Mouse (Mus musculus) kidney, embryonic 15.5 days (tissue): ENCODE measurements around the gene Tmem59. TPM values are rescaled to one million over a fixed set of nuclear protein-coding genes. Genes with fewer than 3 reads are reported as not detected.
A peak's percentile ranks its signal among the peaks of the same experiment; 100 is the strongest.

Source experiments
- ATAC-seq: fragments of 200-750 bp; cut with Nextera tagmentation; replicated peaks from 2 replicates; pipeline ENCODE4 v1.8.0; 2017; ENCODE audit warnings: moderate TSS enrichment; ENCODE audit not compliant: low FRiP score
- H3K27ac ChIP-seq: fragments of 300-500 bp; sonication (generic); 2 replicates; pipeline ENCODE4 v1.5.1; 2015; ENCODE audit warnings: mild to moderate bottlenecking, inconsistent platforms
- H3K27me3 ChIP-seq: fragments of 300-500 bp; sonication (generic); 2 replicates; pipeline ENCODE4 v1.6.1; 2015; ENCODE audit warnings: inconsistent platforms
- H3K36me3 ChIP-seq: fragments of 300-500 bp; sonication (generic); 2 replicates; pipeline ENCODE4 v1.6.1; 2015; ENCODE audit warnings: inconsistent platforms
- H3K4me1 ChIP-seq: fragments of 300-500 bp; sonication (generic); 2 replicates; pipeline ENCODE4 v1.6.1; 2015; ENCODE audit warnings: inconsistent platforms
- H3K4me2 ChIP-seq: fragments of 300-500 bp; sonication (generic); 2 replicates; pipeline ENCODE4 v1.6.1; 2015; ENCODE audit warnings: moderate library complexity, mild to moderate bottlenecking, inconsistent platforms
- H3K4me3 ChIP-seq: fragments of 300-500 bp; sonication (generic); replicated peaks from 2 replicates; pipeline ENCODE4 v1.5.1; 2015; ENCODE audit warnings: mild to moderate bottlenecking, inconsistent platforms
- H3K9ac ChIP-seq: fragments of 300-500 bp; sonication (generic); 2 replicates; pipeline ENCODE4 v1.6.1; 2015; ENCODE audit warnings: mild to moderate bottlenecking, inconsistent platforms
- H3K9me3 ChIP-seq: fragments of 300-500 bp; sonication (generic); replicated peaks from 2 replicates; pipeline ENCODE4 v1.6.1; 2016; ENCODE audit warnings: inconsistent platforms
- WGBS: fragments of 180-500 bp; shearing (Covaris S2); methylation state at CpG from one replicate; pipeline ENCODE4 v1.1.7; 2015; ENCODE audit warnings: mixed read lengths; 5-methylcytosine and 5-hydroxymethylcytosine counted together
- polyA plus RNA-seq: library from polyadenylated mRNA; unstranded; fragments of >200 nt; fragmentation: Nextera tagmentation; extraction: Ambion mirVana; gene quantifications from 2 replicates; pipeline ENCODE4 v1.2.1, GENCODE M21; 2015

Gene Tmem59
- 455 and 483 TPM in 2 replicates for polyA plus RNA-seq

DNA sequence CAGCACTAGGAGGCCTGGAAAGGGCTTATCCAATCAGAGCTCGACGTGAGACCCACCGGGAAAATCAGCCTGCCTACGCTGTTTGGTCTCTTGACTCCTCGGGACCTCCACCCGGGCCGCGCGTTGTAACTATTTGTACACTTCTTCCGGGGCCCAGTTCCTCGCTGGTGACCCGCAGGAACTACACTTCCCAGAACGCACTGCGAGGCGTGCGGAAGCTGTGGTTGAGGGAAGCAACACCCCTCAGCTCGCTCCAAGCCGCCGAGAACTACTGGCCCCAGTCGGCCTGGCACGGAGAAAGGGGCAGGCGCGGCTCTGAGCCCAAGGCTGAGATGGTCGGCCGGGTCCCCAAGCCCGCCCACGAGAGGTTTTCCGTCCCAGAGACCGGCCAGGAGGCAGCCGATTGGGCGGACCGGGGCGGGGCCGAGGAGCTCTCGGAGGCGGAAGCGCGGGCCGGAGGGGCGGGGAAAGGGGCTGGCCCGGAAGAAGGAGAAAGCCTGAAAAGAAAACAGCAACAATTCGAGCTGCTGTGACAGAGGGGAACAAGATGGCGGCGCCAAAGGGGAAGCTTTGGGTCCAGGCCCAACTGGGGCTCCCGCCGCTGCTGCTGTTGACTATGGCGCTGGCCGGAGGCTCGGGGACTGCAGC lies at the start of gene Tmem59:
Tmem59 (plus strand) TSS at position 218 of the 648 bp plus-strand sequence.
- under 1% methylated on average over 49 of the region's 49 CpGs for WGBS
- Histone ChIP-seq H3K36me3 (peaks cover 17% of the 10 kb centered on the region), H3K4me2 (peak within 1 kb of the TSS; percentile 64)

DNA sequence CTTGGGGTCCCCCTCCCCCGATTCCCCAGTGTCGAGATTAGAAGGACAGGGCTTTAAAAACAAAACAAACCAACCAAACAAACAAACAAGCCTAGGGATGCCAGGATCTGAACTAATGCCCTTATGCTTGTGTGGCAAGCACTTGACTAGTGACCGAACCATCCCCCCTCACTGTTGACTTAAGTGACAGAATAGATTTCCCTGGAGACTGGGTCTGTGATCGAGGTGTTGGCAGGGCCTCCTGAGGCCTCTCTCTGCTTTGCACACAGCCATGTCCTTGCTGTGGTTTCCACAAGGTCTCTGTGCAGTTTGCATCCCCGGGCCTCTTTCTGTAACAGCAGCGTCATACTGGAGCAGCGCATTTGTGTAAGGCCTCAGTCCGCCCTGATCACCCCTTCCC lies 48.8 kb upstream of the Tmem59 start:
- Histone ChIP-seq H3K9me3 (no peaks in the 10 kb centered on the region), H3K4me2 (no peak overlapping the region), H3K27me3 (peaks cover 3% of the 10 kb centered on the region; the same call in 1 of the 2 replicates), H3K4me3 (no peak overlapping the region), H3K9ac (no peak overlapping the region), H3K27ac (no peak overlapping the region), H3K4me1 (peaks cover 51% of the 10 kb centered on the region), H3K36me3 (no peaks in the 10 kb centered on the region)
- ATAC-seq, result no peak
- WGBS, result 79% methylated on average over 8 of the region's 8 CpGs

More for the DNA sequence above, at the start of gene Tmem59:
- H3K27me3 ChIP-seq, result no peaks in the 10 kb centered on the region
- H3K9me3 ChIP-seq, result no peaks in the 10 kb centered on the region
- H3K27ac ChIP-seq, result peak within 1 kb of the TSS; percentile 99
- ATAC-seq, result peak; percentile 95
- H3K4me1 ChIP-seq, result peaks cover 34% of the 10 kb centered on the region
- H3K9ac ChIP-seq, result peak within 1 kb of the TSS; percentile 81
- H3K4me3 ChIP-seq, result peak within 1 kb of the TSS; percentile 86

DNA sequence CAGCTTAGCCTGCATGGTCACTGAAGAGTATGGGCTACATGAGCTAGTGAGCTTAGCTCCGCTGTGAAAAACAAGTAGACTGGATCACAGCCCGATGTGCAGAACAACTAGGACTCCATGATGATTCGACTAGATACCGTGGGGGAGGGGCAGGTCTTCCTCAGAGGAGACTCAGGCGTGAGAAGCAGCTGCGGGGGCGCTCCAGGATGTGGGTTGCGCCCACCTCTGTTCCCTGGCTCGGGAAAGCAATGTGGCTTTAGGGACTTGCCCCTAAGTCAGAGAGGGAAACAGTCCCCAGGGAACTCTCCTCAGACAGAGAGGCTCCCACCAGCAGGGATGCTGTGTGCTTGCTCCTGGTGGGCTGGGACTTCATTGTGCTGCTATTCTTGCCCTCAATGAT lies 47.7 kb upstream of the Tmem59 start:
- Histone ChIP-seq H3K27ac (peak overlapping the region; percentile 48; the same call in 1 of the 2 replicates), H3K9ac (no peak overlapping the region), H3K4me2 (no peak overlapping the region), H3K27me3 (peaks cover 3% of the 10 kb centered on the region; the same call in 1 of the 2 replicates), H3K4me1 (peaks cover 61% of the 10 kb centered on the region), H3K36me3 (no peaks in the 10 kb centered on the region), H3K9me3 (no peaks in the 10 kb centered on the region), H3K4me3 (no peak overlapping the region)
- ATAC-seq, result no peak
- WGBS, result 14% methylated on average over 9 of the region's 9 CpGs

DNA sequence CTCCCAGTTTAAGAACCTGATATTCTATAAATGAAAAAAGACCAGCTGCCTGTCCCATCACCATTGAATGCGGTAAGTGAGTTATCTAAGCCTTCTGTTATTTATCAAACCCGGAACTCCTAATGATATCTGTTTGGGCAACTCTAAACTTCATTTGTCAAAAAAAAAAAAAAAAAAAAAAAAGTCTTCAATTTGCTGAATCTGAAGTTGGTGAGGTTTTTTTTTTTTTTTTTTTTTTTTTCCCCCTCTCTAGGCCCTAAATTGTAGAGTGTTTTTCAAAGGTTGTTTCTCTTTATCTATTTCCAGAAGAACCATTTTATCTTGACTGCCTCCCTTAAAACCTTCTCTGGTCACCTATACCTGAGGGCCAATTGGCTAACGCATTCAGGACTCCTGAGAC lies 43.3 kb upstream of the Tmem59 start:
- H3K9me3 ChIP-seq, result no peaks in the 10 kb centered on the region
- 81% methylated on average over 3 of the region's 3 CpGs for WGBS
- peak overlapping the region; percentile 45; the same call in 1 of the 2 replicates for H3K27ac ChIP-seq
- H3K9ac ChIP-seq, result no peak overlapping the region
- H3K4me3 ChIP-seq, result no peak overlapping the region
- H3K4me2 ChIP-seq, result no peak overlapping the region
- no peak for ATAC-seq
- H3K4me1 ChIP-seq, result peaks cover 70% of the 10 kb centered on the region
- H3K36me3 ChIP-seq, result 0 out of 2 replicates have a peak, but pooled peaks cover 6% of the 10 kb centered on the region
- H3K27me3 ChIP-seq, result no peaks in the 10 kb centered on the region

DNA sequence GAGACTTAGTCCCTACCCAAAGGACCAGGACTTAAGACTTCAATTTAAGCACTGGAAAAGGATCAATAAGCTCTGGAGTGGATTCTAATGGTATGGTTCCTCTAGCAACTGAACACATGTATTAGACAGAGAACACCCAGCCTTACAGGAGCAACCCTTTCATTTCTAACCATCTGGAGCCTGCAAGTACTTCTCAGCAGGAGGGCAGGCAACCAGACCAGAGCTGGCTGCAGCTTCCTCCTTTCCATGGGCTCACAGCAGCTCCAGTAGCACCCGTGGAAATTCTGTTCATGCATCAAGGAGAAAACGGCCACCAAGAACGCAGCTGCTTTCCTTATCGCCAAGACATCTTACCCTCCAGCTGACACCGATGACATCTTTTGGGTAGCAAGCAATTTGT lies 42.5 kb upstream of the Tmem59 start:
- ATAC-seq, result no peak
- Histone ChIP-seq H3K4me3 (no peak overlapping the region), H3K9me3 (no peaks in the 10 kb centered on the region), H3K9ac (no peak overlapping the region), H3K27me3 (no peaks in the 10 kb centered on the region), H3K36me3 (0 out of 2 replicates have a peak, but pooled peaks cover 6% of the 10 kb centered on the region), H3K27ac (peak overlapping the region; percentile 63), H3K4me1 (peaks cover 71% of the 10 kb centered on the region), H3K4me2 (no peak overlapping the region)
- 47% methylated on average over 5 of the region's 5 CpGs for WGBS

DNA sequence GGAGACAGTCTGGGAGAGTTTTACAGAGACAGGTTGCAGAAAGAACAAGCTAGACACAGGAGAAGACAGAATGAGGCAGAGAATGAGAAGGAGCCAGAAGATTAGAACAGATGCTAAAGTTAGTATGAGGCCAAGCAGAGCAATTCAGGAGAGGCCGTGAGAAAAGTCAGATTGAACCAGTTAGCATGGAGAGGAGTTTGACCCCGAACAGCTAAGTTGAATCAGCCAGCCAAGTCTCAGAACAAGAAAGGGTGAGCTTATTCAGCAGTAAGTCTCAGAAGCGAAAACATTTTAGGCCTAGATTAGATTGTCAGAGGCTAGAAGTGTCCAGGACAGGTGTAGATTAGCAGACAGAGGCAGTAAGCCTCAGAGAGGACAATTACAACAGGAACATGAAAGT lies 41.7 kb upstream of the Tmem59 start:
- H3K9ac ChIP-seq, result no peak overlapping the region
- WGBS, result 37% methylated on average over 3 of the region's 3 CpGs
- no peak overlapping the region for H3K4me3 ChIP-seq
- ATAC-seq, result no peak
- no peaks in the 10 kb centered on the region for H3K27me3 ChIP-seq
- 0 out of 2 replicates have a peak, but pooled peaks cover 6% of the 10 kb centered on the region for H3K36me3 ChIP-seq
- H3K9me3 ChIP-seq, result no peaks in the 10 kb centered on the region
- H3K27ac ChIP-seq, result peak overlapping the region; percentile 63
- H3K4me1 ChIP-seq, result peaks cover 76% of the 10 kb centered on the region
- no peak overlapping the region for H3K4me2 ChIP-seq

DNA sequence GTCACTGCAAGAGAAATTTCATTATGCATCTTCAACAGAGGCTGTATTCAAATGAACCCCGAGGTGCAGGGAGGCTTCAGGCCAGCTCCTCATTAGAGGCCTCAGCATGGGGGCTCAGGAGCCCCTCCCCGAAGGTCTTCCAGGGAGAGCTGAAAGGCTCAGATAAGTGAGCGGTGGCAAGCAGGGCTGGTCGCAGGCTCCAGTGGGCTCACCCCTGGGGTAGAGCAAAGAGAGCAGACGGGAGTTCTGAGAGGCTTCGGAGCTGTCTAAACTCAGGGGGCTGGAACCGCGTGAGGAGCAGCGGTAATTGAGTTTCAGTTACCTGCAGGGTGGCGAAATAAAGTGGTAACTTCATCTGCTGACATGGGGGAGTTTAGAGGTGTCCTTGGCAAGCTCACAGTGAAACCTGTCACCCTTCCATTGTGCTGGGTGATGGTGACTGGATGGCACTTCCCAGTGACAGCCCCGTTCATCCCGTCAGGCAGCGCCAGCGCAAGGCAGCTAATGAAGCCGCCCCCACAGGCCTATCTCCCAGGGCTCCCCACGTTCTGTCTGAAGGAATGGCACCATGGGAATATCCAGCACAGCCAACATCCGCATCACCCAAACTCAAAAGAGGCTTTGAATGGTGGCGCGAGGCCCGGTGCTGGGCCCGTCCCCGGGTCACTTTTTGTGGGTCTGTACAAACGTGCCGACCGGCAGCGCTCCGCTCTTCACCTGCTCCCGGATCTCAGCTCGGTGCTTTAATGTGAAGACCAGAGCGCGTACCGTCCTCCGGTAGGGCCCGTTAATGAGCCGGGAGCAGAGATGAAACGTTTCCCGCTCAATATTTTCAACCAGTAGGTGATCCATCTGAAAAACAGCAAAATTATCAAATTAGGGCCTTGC lies 39.0 kb upstream of the Tmem59 start:
- no peak; the same call in 1 of the 2 replicates for ATAC-seq
- peaks cover 74% of the 10 kb centered on the region for H3K4me1 ChIP-seq
- no peaks in the 10 kb centered on the region for H3K27me3 ChIP-seq
- peak overlapping the region; percentile 84 for H3K27ac ChIP-seq
- no peaks in the 10 kb centered on the region for H3K9me3 ChIP-seq
- H3K4me3 ChIP-seq, result no peak overlapping the region
- 0 out of 2 replicates have a peak, but pooled peaks cover 11% of the 10 kb centered on the region for H3K36me3 ChIP-seq
- WGBS, result 43% methylated on average over 37 of the region's 37 CpGs
- no peak overlapping the region for H3K9ac ChIP-seq
- no peak overlapping the region for H3K4me2 ChIP-seq

DNA sequence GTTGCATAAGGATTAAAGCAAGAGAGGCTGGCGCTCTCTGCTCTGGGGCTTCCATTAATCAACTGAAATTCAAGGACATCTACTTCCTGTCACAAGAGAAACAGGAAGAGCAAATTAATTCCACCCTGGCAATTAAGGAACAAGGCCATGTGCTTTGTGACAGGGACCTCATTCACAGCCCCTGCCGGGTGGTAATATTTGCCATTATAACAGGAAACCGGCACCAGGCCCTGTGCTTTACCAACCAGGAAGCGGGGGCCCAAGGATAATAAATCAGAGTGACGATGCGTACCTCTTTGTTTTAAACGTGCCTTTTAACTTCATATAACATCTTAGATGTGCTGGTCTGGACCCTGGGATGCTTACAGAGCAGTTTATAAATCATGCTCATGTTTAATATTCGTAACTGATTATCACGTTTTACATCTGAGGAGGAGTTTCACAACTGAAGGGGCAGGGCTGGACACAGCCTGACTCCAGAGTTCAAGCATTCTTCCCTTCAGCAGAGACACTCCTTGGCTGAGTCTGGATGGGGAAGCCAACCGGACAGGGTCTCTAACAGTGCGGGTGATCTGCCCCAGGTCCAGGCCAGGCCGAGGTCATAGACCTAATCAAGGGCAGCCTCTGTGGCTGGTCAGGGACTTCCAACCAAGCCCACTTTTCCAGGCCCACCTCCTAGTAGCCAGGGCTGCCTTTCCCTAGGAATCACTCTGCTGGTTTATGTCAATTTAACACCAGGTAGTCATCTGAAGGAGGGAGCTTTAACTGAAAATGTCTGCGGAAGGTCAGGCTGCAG lies 38.2 kb upstream of the Tmem59 start:
- Histone ChIP-seq H3K4me3 (no peak overlapping the region), H3K4me2 (peak overlapping the region; percentile 17; the same call in 1 of the 2 replicates), H3K9ac (no peak overlapping the region), H3K27me3 (no peaks in the 10 kb centered on the region), H3K9me3 (no peaks in the 10 kb centered on the region), H3K36me3 (0 out of 2 replicates have a peak, but pooled peaks cover 11% of the 10 kb centered on the region), H3K27ac (peak overlapping the region; percentile 84), H3K4me1 (peaks cover 68% of the 10 kb centered on the region)
- 23% methylated on average over 13 of the region's 13 CpGs for WGBS
- peak; percentile 63 for ATAC-seq

DNA sequence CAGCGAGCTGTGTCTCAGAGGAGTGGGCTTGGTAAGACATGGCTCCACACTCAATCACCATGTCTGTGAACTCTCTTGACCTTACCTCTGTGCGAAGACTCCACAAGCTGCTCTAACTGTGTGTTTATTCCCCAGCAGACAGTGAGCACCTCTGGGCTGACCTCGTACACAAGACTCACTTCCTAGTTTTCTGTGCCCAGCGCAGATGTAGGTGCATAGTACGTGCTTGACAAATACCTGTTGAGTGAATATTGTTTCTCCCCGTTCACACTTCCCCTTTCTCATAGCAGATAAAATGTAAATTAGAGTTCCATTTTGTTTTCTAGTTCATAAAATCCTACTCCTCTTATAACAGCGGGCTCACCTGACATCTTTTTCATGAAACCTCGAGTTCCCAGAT lies 34.7 kb upstream of the Tmem59 start:
- Histone ChIP-seq H3K9me3 (no peaks in the 10 kb centered on the region), H3K4me2 (no peak overlapping the region), H3K27me3 (no peaks in the 10 kb centered on the region), H3K9ac (no peak overlapping the region), H3K27ac (no peak overlapping the region), H3K36me3 (peaks cover 35% of the 10 kb centered on the region), H3K4me1 (peaks cover 33% of the 10 kb centered on the region), H3K4me3 (no peak overlapping the region)
- ATAC-seq, result no peak
- WGBS, result 91% methylated on average over 8 of the region's 8 CpGs

DNA sequence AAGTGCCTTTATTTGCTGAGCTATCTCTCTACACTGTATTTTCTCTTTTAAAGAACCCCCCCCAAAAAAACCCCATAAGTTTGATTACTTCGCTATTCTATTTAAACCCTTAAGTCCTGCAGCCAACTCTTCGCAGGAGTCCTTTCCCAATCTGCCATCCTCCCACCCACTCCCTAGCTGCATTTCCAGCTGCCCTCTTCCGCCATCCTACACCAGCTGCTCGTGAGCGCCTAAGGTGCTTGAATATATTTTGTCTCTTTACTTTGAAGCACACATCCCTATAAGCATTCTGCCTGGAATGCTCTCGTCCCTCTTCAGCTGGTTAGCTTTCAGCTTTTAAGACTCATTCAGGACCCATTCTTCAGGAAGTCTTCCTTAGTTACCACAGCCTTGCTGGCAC lies 27.2 kb upstream of the Tmem59 start:
- H3K4me2 ChIP-seq, result no peak overlapping the region
- no peak overlapping the region for H3K4me3 ChIP-seq
- H3K27me3 ChIP-seq, result no peaks in the 10 kb centered on the region
- no peak for ATAC-seq
- 88% methylated on average over 6 of the region's 6 CpGs for WGBS
- 0 out of 2 replicates have a peak, but pooled peaks cover 3% of the 10 kb centered on the region for H3K4me1 ChIP-seq
- no peak overlapping the region for H3K27ac ChIP-seq
- no peak overlapping the region for H3K9ac ChIP-seq
- no peaks in the 10 kb centered on the region for H3K9me3 ChIP-seq
- H3K36me3 ChIP-seq, result peaks cover 33% of the 10 kb centered on the region

DNA sequence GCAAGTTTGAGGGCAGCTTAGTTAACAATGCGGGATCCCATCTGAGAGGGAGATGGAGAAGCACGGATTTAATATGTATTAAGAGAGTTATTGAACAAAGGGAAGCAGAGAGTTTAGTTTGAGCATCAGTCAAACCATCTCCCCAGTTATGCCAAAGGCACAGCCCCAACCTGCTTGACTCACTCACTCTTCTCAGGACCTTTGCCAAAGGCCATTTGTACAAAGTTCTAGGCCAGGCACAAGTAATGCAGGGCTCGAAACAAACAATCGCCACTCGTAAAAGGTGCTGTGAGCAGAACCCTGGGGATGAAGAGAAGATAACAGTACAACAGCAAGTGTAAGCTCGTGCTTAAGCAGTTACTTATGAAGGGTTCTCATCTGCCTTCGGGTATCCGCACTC lies 25.6 kb upstream of the Tmem59 start:
- 83% methylated on average over 8 of the region's 8 CpGs for WGBS
- peaks cover 23% of the 10 kb centered on the region for H3K36me3 ChIP-seq
- no peak overlapping the region for H3K4me2 ChIP-seq
- H3K4me1 ChIP-seq, result peaks cover 13% of the 10 kb centered on the region; the same call in 1 of the 2 replicates
- no peak overlapping the region for H3K9ac ChIP-seq
- no peak for ATAC-seq
- H3K9me3 ChIP-seq, result no peaks in the 10 kb centered on the region
- H3K4me3 ChIP-seq, result no peak overlapping the region
- no peak overlapping the region for H3K27ac ChIP-seq
- H3K27me3 ChIP-seq, result no peaks in the 10 kb centered on the region
